Mouse (Mus musculus): ENCODE results near the gene Apoc4.

The Apoc4 gene

DNA sequence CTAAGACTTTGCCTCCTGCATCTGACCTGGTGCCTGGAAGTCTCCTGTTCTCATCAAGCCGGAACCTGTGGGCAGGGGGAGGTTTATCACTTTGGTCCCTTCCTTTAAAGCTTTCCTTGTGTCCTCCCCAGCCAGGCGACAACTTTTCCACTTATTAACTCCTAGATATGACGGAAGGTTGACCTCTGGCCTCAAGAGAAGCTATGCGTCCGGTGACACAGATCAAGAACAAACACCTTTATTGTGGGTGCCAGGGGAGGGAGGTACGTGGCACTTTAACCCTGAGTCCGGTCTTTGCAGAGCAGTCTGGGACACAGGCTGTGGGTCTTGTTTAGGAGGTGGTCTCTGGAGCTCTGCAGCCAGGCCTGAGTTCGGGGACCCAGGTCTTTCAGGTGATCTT is 3.4 kb downstream of the Apoc4 start, which contains the start of gene Apoc2:
Gene Apoc2 (minus strand): TSS at position 70 of the 400 bp plus-strand sequence.
- DNase-seq (ENCODE audit: low read depth, low spot score) = no peak

DNA sequence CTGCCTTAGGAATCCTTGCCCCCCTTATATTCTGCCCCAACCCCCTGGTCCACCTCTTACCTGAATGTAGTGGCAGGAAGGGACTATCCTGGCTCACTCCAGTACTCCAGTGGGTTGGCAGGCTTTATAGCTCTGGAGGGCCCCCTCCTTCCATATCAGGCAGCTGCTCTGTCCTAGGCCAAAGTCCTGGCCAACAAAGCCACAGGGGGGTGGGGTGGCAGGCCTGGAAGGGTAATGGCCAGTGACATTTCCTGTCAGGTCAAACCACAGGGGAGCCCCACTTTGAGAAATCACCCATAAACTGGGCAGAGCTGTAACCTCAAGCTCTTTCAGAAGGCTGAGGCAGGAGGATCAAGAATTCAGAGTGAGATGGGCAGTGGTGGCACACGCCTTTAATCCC is 4.6 kb downstream of the Apoc4 start:
- no peak for DNase-seq (ENCODE audit: low read depth, low spot score)

DNA sequence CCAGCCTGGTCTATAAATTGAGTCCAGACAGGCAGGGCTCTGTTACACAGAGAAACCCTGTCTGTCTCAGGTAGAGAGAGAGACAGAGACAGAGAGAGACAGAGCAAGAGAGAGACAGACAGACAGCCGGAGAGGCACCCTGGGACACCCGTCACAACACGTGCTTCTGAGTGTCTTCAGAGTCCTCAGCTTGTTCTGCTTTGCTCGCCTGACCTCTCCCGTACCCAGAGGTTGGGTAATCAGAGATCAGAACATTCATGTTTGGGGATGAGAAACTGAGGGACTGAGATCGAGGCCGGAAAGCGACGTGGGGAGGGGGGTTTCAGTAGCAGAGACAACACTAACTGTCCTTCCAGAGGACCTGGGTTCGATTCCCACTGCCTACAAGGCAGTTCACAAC is 5.5 kb downstream of the Apoc4 start:
- DNase-seq (ENCODE audit: low read depth, low spot score) = no peak

DNA sequence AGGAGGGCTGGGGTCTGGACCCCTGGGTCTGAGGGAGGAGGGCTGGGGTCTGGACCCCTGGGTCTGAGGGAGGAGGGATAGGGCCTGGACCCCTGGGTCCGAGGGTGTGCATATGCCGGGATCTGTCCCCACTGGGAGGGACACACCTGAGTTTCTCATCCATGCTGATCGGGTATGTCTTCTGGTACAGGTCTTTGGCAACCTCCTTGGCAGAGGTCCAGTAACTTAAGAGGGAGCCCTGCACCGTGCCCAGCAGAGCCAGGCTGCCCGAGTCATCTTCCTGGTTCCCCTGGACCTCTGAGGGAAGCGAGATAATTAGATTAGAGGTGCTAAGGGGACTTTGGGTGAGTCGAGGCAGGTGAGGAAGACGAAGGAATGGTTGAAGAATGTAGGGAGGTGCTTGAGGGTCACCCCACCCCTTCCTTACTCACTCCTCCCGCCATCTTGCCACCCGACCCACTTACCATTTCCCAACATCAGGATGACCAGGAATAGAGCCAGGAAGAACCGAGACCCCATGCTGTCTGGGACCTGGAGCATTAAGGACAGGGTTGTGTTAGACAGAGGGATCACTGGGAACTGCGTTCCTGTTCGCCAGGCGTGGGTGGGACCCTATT is 8.1 kb downstream of the Apoc4 start:
- DNase-seq (ENCODE audit: low read depth, low spot score) = no peak

DNA sequence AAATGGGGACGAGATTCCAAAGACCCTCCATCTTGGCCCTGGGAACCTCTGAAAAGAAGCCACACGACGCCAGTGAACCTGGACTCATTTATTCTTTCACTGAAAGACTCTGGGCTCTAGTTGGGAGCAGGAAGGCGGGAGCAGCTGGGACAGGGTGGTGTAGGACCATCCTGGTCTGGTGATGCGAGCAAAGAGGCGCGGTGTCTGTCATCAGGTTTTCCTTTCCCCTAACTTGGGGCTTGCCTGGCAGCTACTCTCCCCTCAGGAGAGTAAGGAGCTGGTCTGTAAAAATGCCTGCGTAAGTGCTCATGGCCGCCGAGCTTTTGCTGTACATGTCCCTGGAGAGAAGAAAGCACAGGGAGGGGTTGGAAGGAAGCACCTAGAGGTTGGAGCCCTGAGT is 9.8 kb downstream of the Apoc4 start:
- DNase-seq (ENCODE audit: low read depth, low spot score) = no peak

DNA sequence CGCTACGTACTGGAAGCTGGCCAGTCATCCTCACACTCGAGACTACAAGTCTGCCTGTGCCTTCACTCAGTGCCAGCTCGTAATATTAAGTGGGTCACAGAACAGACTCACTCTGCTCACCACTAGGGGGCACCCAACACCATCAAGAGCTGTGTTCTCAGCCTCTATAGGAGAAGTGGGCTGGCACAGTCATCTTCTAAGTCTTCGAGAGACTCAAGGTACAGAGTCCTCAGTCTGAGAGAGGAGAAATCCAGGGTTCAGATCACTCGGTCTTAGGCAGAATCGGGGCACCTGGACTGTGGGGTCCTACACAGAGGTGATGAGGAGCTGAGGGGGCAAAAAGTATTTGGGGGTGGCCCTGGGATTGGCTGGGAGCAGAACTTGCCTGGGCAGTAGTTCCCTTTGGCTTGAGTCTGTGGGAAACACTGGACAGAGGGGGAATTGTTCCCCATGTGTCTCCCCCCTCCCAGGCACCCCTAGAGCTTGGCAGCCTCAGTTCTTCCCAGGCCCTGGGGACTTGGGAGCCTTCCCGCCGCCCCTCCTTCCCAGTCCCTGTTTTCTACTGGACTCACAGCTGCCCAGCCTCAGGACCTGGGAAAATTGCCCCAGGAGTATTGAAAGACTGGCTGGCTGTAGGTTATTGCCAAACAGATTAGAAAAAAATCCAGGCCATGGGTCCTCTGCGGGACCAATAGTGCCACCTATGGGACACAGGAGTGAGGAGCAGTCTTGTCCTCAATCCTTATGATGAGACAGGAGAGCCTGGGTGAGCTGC is 12.1 kb downstream of the Apoc4 start:
- DNase-seq (ENCODE audit: low read depth, low spot score) = peak; percentile 85

DNA sequence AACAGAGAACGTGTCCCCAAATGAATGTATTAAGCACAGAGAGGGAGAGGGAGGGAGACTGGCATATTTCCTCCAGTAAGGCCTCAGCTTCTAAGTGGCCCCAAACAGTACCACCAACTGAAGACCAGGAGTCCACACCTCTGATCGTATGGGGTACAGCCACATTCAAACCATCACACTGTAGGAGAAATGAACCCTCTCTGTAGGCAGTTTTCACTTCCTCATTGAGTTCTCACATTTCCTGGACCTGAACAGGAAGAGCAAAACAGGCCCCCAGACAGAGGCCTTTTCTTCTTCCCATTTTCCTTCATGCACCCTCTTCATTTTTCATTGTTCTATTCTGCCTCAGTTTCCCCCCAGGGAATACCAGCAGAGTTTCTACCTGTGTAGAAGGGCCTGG is 13.8 kb downstream of the Apoc4 start:
- no peak for DNase-seq (ENCODE audit: low read depth, low spot score)

- DNase-seq (ENCODE audit: low read depth, low spot score) = no peak
Measured at GRCm38 (mm10) chr7:19666750-19667149, 14.5 kb downstream of the Apoc4 start.

- DNase-seq (ENCODE audit: low read depth, low spot score) = peak; percentile 95
Measured at GRCm38 (mm10) chr7:19664955-19665841, 16.1 kb downstream of the Apoc4 start, which contains the start of gene Clptm1. Gene Clptm1 (minus strand): TSS chr7:19665033.

GRCm38 (mm10) chr7:19664455-19664954 is 16.8 kb downstream of the Apoc4 start:
- DNase-seq (ENCODE audit: low read depth, low spot score) = no peak

DNA sequence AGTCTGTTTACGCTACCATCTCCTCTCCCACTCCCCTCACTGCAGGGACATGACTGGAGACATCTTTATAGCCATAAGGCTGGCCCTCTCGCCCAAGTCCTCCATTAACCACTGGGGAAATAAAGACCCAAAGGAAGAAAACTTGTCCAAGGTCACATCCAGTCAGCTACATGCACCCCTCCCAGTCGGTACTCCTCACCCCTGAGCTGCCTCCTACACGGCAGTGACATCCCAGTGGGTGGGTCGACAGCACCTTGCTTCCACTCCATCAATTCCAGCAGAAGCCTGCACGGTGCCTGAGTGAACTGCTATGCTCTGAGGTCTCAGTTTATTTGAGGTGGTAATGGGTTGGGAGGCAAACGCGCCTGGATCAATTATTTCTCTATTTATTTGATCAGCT is 17.3 kb downstream of the Apoc4 start:
- DNase-seq (ENCODE audit: low read depth, low spot score) = no peak

DNA sequence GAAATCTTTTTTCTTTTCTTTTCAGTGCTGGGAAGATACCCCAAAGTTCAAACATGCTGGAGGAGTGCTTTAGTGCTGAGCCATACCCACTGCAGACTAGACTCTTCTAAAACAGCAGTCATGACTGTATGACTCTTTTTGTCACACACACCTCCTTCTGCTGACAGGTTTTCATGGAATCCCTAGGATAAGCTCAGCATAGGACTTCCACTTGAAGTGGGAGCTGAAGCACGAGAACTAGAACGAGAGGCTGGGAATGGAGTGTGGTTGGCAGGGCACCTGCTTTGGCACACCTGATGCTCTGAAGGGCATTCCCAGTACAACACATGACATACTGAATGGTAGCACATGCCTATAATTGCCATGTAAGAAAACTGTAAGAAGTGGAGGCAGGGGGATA is 28.7 kb downstream of the Apoc4 start:
- DNase-seq (ENCODE audit: low read depth, low spot score) = no peak

- no peak for DNase-seq (ENCODE audit: low read depth, low spot score)
Measured at GRCm38 (mm10) chr7:19651063-19651786, 30.1 kb downstream of the Apoc4 start.

GRCm38 (mm10) chr7:19641223-19641622 is 40.1 kb downstream of the Apoc4 start:
- DNase-seq (ENCODE audit: low read depth, low spot score) = no peak

DNA sequence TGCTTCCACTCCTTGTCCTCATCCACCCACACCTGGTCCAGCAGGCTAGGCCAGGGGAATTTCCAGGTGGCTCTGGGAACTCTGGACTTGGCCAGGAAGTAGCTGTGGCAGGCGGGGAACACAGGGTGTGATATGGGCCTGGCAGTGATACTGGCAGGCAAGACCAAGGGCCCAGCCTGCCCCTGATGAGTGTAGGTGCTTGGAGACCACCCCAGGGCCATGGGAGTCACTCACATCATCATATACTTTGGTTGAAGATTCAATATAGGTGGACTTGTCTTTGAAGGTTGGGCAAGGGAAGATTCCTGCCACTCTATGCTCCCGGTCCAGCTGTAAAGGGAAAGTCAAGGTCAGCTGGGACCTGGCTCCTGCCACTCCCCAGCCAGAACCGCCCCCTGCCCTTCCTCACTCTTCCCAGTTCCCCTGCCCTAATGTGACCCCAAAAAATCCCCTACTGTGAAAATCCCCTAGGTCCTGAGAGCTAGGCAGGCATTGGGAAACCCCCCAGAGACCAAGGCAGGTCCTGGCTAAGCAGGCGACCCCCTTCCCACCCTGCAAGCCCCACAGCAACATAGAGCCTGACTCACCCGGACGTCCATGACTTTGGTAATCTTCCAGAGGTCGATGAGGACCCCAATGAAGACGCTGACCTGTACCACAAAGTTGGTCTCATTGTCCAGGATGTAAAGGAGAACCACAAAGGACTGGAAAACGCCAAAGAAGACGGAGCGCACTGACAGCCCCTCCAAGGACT is 46.0 kb downstream of the Apoc4 start:
- no peak for DNase-seq (ENCODE audit: low read depth, low spot score)

GRCm38 (mm10) chr7:19634591-19634990 is 46.7 kb downstream of the Apoc4 start:
- no peak for DNase-seq (ENCODE audit: low read depth, low spot score)

DNA sequence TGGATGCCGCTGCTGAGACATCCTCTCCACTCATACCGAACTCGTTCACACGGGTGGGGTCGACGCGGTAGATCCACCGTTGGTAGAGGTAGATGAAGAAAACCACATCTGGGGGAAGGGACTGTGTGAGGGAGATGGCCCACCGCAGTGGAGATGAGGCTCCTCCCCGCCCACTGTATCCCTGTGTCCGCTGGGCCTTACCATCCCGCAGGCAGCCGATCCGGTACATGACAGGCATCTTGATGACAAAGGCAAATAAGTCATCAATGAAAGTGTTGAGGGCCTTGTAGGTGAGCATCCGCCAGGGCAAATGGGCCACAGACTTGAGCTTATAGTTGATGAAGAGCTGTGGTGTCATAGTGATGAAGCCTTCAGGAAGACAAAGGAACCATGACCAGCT is 47.4 kb downstream of the Apoc4 start:
- no peak for DNase-seq (ENCODE audit: low read depth, low spot score)

- no peak for DNase-seq (ENCODE audit: low read depth, low spot score)
Measured at GRCm38 (mm10) chr7:19633197-19633596, 48.1 kb downstream of the Apoc4 start.

- DNase-seq (ENCODE audit: low read depth, low spot score) = no peak
Measured at GRCm38 (mm10) chr7:19632720-19633119, 48.6 kb downstream of the Apoc4 start.

- DNase-seq (ENCODE audit: low read depth, low spot score) = no peak
Measured at GRCm38 (mm10) chr7:19632275-19632674, 49.0 kb downstream of the Apoc4 start.

GRCm38 (mm10) chr7:19629361-19629734 is 51.9 kb downstream of the Apoc4 start, which contains the start of gene Relb:
Gene Relb (minus strand): TSS chr7:19629438.
- peak; percentile 87 for DNase-seq (ENCODE audit: low read depth, low spot score)

All from embryo, embryonic 11.5 days (tissue).